Mouse (Mus musculus): ENCODE results near the gene ccdc198. TPM values are rescaled to one million over a fixed set of nuclear protein-coding genes. Genes with fewer than 3 reads are reported as not detected.
A peak's percentile ranks its signal among the peaks of the same experiment; 100 is the strongest.

The ccdc198 gene
- total and polyA plus RNA-seq, 3 experiments = not detected

GRCm38 (mm10) chr14:49277642-49278041 is 32.4 kb upstream of the ccdc198 start:
- H3K36me3 ChIP-seq (ENCODE audit: control insufficient read depth, insufficient read depth, low read length) = no peaks in the 10 kb centered on the region
- 70% methylated on average over 3 of the region's 3 CpGs for WGBS
- DNase-seq = no peak
- TF ChIP-seq POLR2A (IDR thresholded peaks at IDR 0.05; ENCODE audit: insufficient read depth, low read depth, low read length) (no peak), CTCF (IDR thresholded peaks at IDR 0.05) (no peak), EP300 (IDR thresholded peaks at IDR 0.05; ENCODE audit: insufficient read depth, low read depth, low read length) (no peak)
- H3K4me3 ChIP-seq = no peak overlapping the region
- H3K27me3 ChIP-seq (ENCODE audit: control insufficient read depth, insufficient read depth, low read length) = no peaks in the 10 kb centered on the region
- H3K79me2 ChIP-seq (replicated peaks; ENCODE audit: control insufficient read depth, insufficient read depth, low read length) = no peaks in the 10 kb centered on the region
- no peak overlapping the region for H3K9ac ChIP-seq (ENCODE audit: low read depth, low read length)
- intact Hi-C loops (cut with DNase I) = no loop called here
- no peaks in the 10 kb centered on the region for H3K4me1 ChIP-seq (ENCODE audit: control insufficient read depth, insufficient read depth, low read length)
- H3K27ac ChIP-seq = no peak overlapping the region

GRCm38 (mm10) chr14:49275376-49275775 is 30.1 kb upstream of the ccdc198 start:
- no peak for DNase-seq
- WGBS = 41% methylated on average over 2 of the region's 2 CpGs
- Histone ChIP-seq H3K4me1 (ENCODE audit: control insufficient read depth, insufficient read depth, low read length) (no peaks in the 10 kb centered on the region), H3K36me3 (ENCODE audit: control insufficient read depth, insufficient read depth, low read length) (no peaks in the 10 kb centered on the region), H3K27me3 (ENCODE audit: control insufficient read depth, insufficient read depth, low read length) (no peaks in the 10 kb centered on the region), H3K4me3 (no peak overlapping the region), H3K79me2 (replicated peaks; ENCODE audit: control insufficient read depth, insufficient read depth, low read length) (no peaks in the 10 kb centered on the region), H3K27ac (no peak overlapping the region), H3K9ac (ENCODE audit: low read depth, low read length) (no peak overlapping the region)
- intact Hi-C loops (cut with DNase I) = no loop called here
- TF ChIP-seq POLR2A (IDR thresholded peaks at IDR 0.05; ENCODE audit: insufficient read depth, low read depth, low read length) = no peak
- TF ChIP-seq EP300 (IDR thresholded peaks at IDR 0.05; ENCODE audit: insufficient read depth, low read depth, low read length) = no peak
- TF ChIP-seq CTCF (IDR thresholded peaks at IDR 0.05) = no peak

DNA sequence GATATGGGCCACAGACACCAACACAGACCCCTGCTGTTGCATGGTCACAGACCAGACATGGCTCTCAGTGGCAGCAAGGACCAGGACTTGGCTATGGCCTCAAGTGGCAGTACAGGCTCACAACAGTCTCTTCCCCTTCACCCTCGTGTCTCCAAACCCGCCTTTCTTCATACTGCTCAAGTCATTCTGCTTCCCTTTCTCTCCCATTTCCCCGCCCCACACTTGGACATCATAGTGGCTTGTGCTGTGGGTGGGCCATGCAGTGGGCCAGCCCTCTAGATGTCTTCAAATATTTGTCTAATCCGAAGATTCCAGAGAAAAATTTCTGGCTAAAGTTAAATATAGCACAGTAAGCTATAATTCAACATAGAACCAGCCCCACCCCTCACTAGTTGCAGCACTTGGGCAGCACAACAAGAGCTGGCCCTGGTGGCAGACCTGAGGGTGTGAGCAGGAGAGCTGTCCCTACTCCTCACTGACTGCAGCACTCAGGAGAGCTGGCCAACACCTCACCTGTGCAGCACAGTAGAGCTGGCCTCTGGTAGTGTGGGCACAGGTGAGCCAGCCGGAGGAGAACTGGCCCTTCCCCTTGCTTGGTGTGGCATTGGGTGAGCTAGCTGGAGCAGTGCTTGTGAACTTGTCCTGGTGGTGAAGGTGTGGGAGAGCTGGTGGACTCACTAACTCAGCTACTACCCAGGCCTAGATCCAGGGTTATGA is 20.2 kb upstream of the ccdc198 start:
- intact Hi-C loops (cut with DNase I) = no loop called here
- no peak for DNase-seq
- no peaks in the 10 kb centered on the region for H3K27me3 ChIP-seq (ENCODE audit: control insufficient read depth, insufficient read depth, low read length)
- H3K9ac ChIP-seq (ENCODE audit: low read depth, low read length) = no peak overlapping the region
- TF ChIP-seq CTCF (IDR thresholded peaks at IDR 0.05) (no peak), POLR2A (IDR thresholded peaks at IDR 0.05; ENCODE audit: insufficient read depth, low read depth, low read length) (no peak)
- H3K36me3 ChIP-seq (ENCODE audit: control insufficient read depth, insufficient read depth, low read length) = no peaks in the 10 kb centered on the region
- no peaks in the 10 kb centered on the region for H3K79me2 ChIP-seq (replicated peaks; ENCODE audit: control insufficient read depth, insufficient read depth, low read length)
- WGBS = 74% methylated on average over 5 of the region's 5 CpGs
- no peak overlapping the region for H3K4me3 ChIP-seq
- H3K27ac ChIP-seq = no peak overlapping the region
- no peaks in the 10 kb centered on the region for H3K4me1 ChIP-seq (ENCODE audit: control insufficient read depth, insufficient read depth, low read length)

GRCm38 (mm10) chr14:49241522-49241921 is 3.8 kb downstream of the ccdc198 start:
- WGBS = 14% methylated on average over 1 of the region's 1 CpGs
- Histone ChIP-seq H3K27ac (no peak overlapping the region), H3K79me2 (replicated peaks; ENCODE audit: control insufficient read depth, insufficient read depth, low read length) (no peaks in the 10 kb centered on the region), H3K4me3 (no peak overlapping the region), H3K4me1 (ENCODE audit: control insufficient read depth, insufficient read depth, low read length) (no peaks in the 10 kb centered on the region), H3K36me3 (ENCODE audit: control insufficient read depth, insufficient read depth, low read length) (no peaks in the 10 kb centered on the region), H3K27me3 (ENCODE audit: control insufficient read depth, insufficient read depth, low read length) (no peaks in the 10 kb centered on the region), H3K9ac (ENCODE audit: low read depth, low read length) (no peak overlapping the region)
- DNase-seq = no peak
- TF ChIP-seq POLR2A (IDR thresholded peaks at IDR 0.05; ENCODE audit: insufficient read depth, low read depth, low read length) (no peak), CTCF (IDR thresholded peaks at IDR 0.05) (no peak), EP300 (IDR thresholded peaks at IDR 0.05; ENCODE audit: insufficient read depth, low read depth, low read length) (no peak)
- intact Hi-C loops (cut with DNase I) = no loop called here

GRCm38 (mm10) chr14:49238206-49238605 is 7.1 kb downstream of the ccdc198 start:
- peak; percentile 30 to 44 for DNase-seq
- Histone ChIP-seq H3K4me1 (ENCODE audit: control insufficient read depth, insufficient read depth, low read length) (no peaks in the 10 kb centered on the region), H3K4me3 (no peak overlapping the region), H3K36me3 (ENCODE audit: control insufficient read depth, insufficient read depth, low read length) (no peaks in the 10 kb centered on the region), H3K9ac (ENCODE audit: low read depth, low read length) (no peak overlapping the region), H3K27ac (no peak overlapping the region), H3K79me2 (replicated peaks; ENCODE audit: control insufficient read depth, insufficient read depth, low read length) (no peaks in the 10 kb centered on the region), H3K27me3 (ENCODE audit: control insufficient read depth, insufficient read depth, low read length) (no peaks in the 10 kb centered on the region)
- no peak for TF ChIP-seq POLR2A (IDR thresholded peaks at IDR 0.05; ENCODE audit: insufficient read depth, low read depth, low read length)
- peak; percentile 80 for TF ChIP-seq CTCF (IDR thresholded peaks at IDR 0.05)
- 0 out of 2 replicates have a peak, but pooled peaks have one; percentile 54 for TF ChIP-seq EP300 (IDR thresholded peaks at IDR 0.05; ENCODE audit: insufficient read depth, low read depth, low read length)
- WGBS = 37% methylated on average over 11 of the region's 11 CpGs
- intact Hi-C loops (cut with DNase I) = loop anchor here (1.0 kb wide), 3 partner anchors 302 to 547 kb away; no protein-coding TSS in a partner anchor

DNA sequence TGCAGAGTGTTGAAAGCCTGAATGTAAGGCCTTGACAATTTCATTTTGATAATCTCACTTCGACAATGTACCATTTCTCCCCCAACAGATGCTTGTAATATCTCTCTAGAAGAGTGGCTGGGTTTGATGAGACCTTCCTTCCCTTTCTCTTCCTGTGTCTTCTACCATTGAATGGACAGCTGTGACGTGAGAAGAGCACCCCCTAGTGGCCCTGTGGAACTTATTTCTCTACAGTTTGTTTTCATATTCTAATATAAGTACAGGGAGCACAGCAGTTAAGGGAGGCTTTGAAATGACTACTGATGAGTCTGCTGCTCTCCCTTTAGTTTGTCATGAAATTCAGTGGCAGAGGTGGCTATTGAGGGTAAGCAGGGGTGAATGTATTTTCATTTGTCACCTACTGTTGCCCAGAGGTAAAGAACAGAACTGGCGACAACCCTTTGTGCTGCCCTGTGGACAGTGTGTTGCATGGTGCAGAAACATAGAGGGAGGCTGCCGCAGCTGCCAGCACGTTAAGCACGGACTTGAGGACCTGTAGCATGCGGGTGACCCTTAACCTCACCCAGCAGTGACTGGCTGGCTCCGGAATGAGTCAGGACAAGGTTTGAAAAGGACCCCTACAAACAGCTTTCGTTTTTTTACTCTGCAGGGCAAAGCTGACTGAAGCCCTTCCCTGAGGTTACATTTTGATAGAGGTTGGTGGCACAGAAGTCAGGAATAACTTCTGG is 10.3 kb downstream of the ccdc198 start:
- Histone ChIP-seq H3K36me3 (ENCODE audit: control insufficient read depth, insufficient read depth, low read length) (no peaks in the 10 kb centered on the region), H3K27ac (no peak overlapping the region), H3K9ac (ENCODE audit: low read depth, low read length) (no peak overlapping the region), H3K4me1 (ENCODE audit: control insufficient read depth, insufficient read depth, low read length) (no peaks in the 10 kb centered on the region), H3K4me3 (no peak overlapping the region), H3K27me3 (ENCODE audit: control insufficient read depth, insufficient read depth, low read length) (no peaks in the 10 kb centered on the region), H3K79me2 (replicated peaks; ENCODE audit: control insufficient read depth, insufficient read depth, low read length) (no peaks in the 10 kb centered on the region)
- TF ChIP-seq EP300 (IDR thresholded peaks at IDR 0.05; ENCODE audit: insufficient read depth, low read depth, low read length) = no peak
- no peak for TF ChIP-seq POLR2A (IDR thresholded peaks at IDR 0.05; ENCODE audit: insufficient read depth, low read depth, low read length)
- peak; percentile 79 for TF ChIP-seq CTCF (IDR thresholded peaks at IDR 0.05)
- DNase-seq = peak in 1 of 2 experiments; percentile 14
- intact Hi-C loops (cut with DNase I) = no loop called here
- 49% methylated on average over 9 of the region's 9 CpGs for WGBS
